Mouse (Mus musculus): Measurements from ENCODE around the gene Bcl6.

DNA sequence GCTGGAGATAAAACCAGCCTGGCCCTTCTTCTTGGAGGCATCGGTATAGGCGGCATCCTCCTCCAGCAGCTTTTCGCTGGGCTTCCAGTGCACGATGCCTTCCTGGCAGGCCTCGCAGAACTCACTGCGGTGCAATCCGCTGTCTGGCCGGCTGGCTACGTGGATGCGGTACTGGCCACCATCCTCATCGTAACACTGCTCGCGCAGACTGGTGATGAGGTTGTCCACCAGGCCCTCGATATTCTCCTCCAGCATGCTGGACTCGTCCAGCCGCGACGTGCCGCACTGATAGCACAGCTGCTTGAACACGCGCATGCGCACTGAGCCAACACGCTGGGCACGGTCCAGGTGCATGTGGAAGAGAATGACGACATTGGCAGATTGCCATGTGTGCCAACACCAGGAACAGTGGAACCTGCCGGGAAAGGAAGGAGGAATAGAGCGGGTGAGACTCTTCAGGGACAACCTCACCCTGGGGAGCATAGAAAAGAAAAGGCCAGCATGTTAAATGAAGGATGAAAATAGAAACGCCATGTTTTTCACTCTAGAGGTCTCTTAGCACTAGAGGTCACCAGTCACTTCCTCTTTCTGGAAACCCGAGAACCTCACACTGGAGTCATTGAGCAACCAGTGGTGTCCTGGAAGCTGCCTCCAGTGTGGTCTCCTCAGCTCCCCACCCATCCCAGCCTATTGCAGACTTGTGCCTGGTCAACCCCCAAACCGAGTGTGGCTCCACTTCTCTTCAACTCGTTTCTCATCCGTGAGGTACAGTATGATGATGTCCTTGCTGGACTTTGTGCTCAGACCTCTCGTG lies 61.1 kb downstream of the Bcl6 start:
- TF ChIP-seq EP300 (IDR thresholded peaks at IDR 0.05; ENCODE audit: low read length) (peak; percentile 38; the same call in 1 of the 2 replicates), CTCF (conservative IDR thresholded peaks at IDR 0.05 in 1 of 2, IDR thresholded peaks at IDR 0.05 in 1 of 2; ENCODE audit: low read depth in 2 of 2, low read length in 2 of 2) (no peak), POLR2AphosphoS2 (IDR thresholded peaks at IDR 0.05; ENCODE audit: low read depth, low read length) (no peak), CHD1 (IDR thresholded peaks at IDR 0.05; ENCODE audit: low read depth, low read length) (no peak), USF1 (IDR thresholded peaks at IDR 0.05; ENCODE audit: low read depth, low read length) (no peak), RAD21 (IDR thresholded peaks at IDR 0.05; ENCODE audit: low read depth, low read length) (no peak), POLR2A (IDR thresholded peaks at IDR 0.05; ENCODE audit: low read depth, low read length) (no peak), CHD2 (IDR thresholded peaks at IDR 0.05; ENCODE audit: low read length) (no peak)
